Comparison of ENCODE assay signal across 8 mouse cellular contexts in the genomic region with DNA sequence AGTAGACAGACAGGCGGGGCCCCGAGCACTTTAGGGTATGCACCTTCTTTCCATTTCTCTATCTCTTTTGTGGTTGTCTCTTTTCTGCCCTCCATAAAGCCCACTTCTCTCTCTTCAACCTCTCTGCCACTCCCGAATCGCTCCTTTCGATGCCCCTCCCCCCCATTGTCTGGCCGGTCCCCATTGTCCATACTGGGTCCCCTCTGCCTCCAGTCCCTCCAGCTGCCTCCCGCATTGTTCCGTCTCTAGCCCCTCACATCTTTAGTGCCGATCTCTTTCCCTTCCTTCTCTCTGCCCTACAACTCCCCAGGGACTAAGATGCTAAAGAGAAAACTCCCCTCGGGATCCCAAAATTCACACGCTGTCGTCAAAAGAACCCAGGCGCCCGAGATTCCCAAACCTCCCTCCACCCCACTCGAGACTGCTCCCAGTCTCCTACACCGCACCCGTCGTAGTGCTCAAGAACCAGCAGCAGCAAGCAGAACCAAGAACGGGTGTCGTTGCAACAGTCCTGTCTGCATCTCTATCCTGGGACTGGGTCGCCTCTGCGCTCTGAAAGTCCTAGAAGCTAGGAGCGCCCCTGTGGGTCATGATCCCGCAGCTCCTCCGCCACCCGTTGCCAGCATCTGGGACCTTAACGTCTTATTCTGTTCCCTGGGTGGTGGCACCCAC. TPM values are rescaled to one million over a fixed set of nuclear protein-coding genes. Genes with fewer than 3 reads are reported as not detected.
DNase-seq lines count a peak whose midpoint lies in the region; ATAC-seq lines count a peak whose summit lies in the region.

No protein-coding gene starts in this region.

- H3K27ac ChIP-seq in kidney, embryonic 15.5 days, result 0 out of 2 replicates have a peak overlapping the region, but pooled peaks have one; percentile 20
- H3K27ac ChIP-seq in embryonic facial prominence, embryonic 13.5 days, result peak overlapping the region; percentile 55; the same call in 1 of the 2 replicates
- H3K27ac ChIP-seq in intestine, embryonic 14.5 days (ENCODE audit: low read depth), result no peak overlapping the region

- no peak for DNase-seq in kidney, adult 18-20 months
- DNase-seq in intestine, embryonic 14.5 days (ENCODE audit: low spot score), result no peak
- DNase-seq in neural tube, embryonic 10.5 days (ENCODE audit: extremely low spot score, low spot score), result peak; percentile 55
- DNase-seq in cerebellum, adult 8-10 months, result no peak
- DNase-seq in spleen, postnatal 4 days (ENCODE audit: low spot score in 2 of 2), result no peak

- H3K4me2 ChIP-seq in kidney, embryonic 15.5 days, result peak overlapping the region; percentile 85
- peak overlapping the region; percentile 86 for H3K4me2 ChIP-seq in embryonic facial prominence, embryonic 13.5 days
- H3K4me2 ChIP-seq in intestine, embryonic 14.5 days (ENCODE audit: low read length), result peak overlapping the region; percentile 69

- under 1% methylated on average over 27 of the region's 27 CpGs for WGBS in kidney, embryonic 15.5 days
- 1% methylated on average over 27 of the region's 27 CpGs for WGBS in embryonic facial prominence, embryonic 13.5 days
- WGBS in intestine, embryonic 14.5 days, result 1% methylated on average over 27 of the region's 27 CpGs

- H3K36me3 ChIP-seq in kidney, embryonic 15.5 days, result no peaks in the 10 kb centered on the region
- no peaks in the 10 kb centered on the region for H3K36me3 ChIP-seq in embryonic facial prominence, embryonic 13.5 days
- H3K36me3 ChIP-seq in intestine, embryonic 14.5 days (ENCODE audit: control insufficient read depth, insufficient read depth, low read length), result no peaks in the 10 kb centered on the region

- H3K27me3 ChIP-seq in kidney, embryonic 15.5 days, result peaks cover 84% of the 10 kb centered on the region
- H3K27me3 ChIP-seq in embryonic facial prominence, embryonic 13.5 days, result peaks cover 80% of the 10 kb centered on the region
- peaks cover 72% of the 10 kb centered on the region for H3K27me3 ChIP-seq in intestine, embryonic 14.5 days (replicated peaks; ENCODE audit: control insufficient read depth, insufficient read depth, low read length)

- H3K4me1 ChIP-seq in kidney, embryonic 15.5 days, result peaks cover 59% of the 10 kb centered on the region
- peaks cover 53% of the 10 kb centered on the region for H3K4me1 ChIP-seq in embryonic facial prominence, embryonic 13.5 days
- peaks cover 25% of the 10 kb centered on the region for H3K4me1 ChIP-seq in intestine, embryonic 14.5 days (replicated peaks; ENCODE audit: control insufficient read depth, insufficient read depth, low read length)

- peak overlapping the region; percentile 52 for H3K4me3 ChIP-seq in kidney, embryonic 15.5 days (replicated peaks)
- peak overlapping the region; percentile 57 for H3K4me3 ChIP-seq in embryonic facial prominence, embryonic 13.5 days
- peak overlapping the region; percentile 43 for H3K4me3 ChIP-seq in intestine, embryonic 14.5 days (ENCODE audit: low read depth, low read length)

- no peak for ATAC-seq in kidney, embryonic 15.5 days (replicated peaks; ENCODE audit: low FRiP score)
- ATAC-seq in embryonic facial prominence, embryonic 13.5 days (ENCODE audit: insufficient number of reproducible peaks, insufficient read depth, low FRiP score, low TSS enrichment, low read depth), result no peak
- ATAC-seq in intestine, embryonic 14.5 days (replicated peaks; ENCODE audit: low FRiP score, low TSS enrichment, low read depth), result no peak
- ATAC-seq in monocyte, adult 5-6 weeks (replicated peaks; ENCODE audit: insufficient number of reproducible peaks, low FRiP score, low TSS enrichment, poor library complexity, severe bottlenecking), result no peak

- H3K9ac ChIP-seq in kidney, embryonic 15.5 days, result peak overlapping the region; percentile 49
- H3K9ac ChIP-seq in embryonic facial prominence, embryonic 13.5 days, result peak overlapping the region; percentile 77
- H3K9ac ChIP-seq in intestine, embryonic 14.5 days (ENCODE audit: low read length), result peak overlapping the region; percentile 41

- no peaks in the 10 kb centered on the region for H3K9me3 ChIP-seq in kidney, embryonic 15.5 days (replicated peaks)
- no peaks in the 10 kb centered on the region for H3K9me3 ChIP-seq in embryonic facial prominence, embryonic 13.5 days
- H3K9me3 ChIP-seq in intestine, embryonic 14.5 days (ENCODE audit: control insufficient read depth, low read length), result no peaks in the 10 kb centered on the region

RNA-seq across cellular contexts. Expression of gene Ngfr, which starts 0.6 kb away (rescaled TPM):
- 25.8 and 28.7 TPM in 2 replicates for polyA plus RNA-seq in kidney, embryonic 15.5 days (2015; fragmentation: Nextera tagmentation; extraction: Ambion mirVana)
- polyA plus RNA-seq in embryonic facial prominence, embryonic 13.5 days (2015; fragmentation: Nextera tagmentation; extraction: Ambion mirVana), result 25.4 and 27.2 TPM in 2 replicates
- 15.3 and 17.6 TPM in 2 replicates for polyA plus RNA-seq in intestine, embryonic 14.5 days (2014; fragmentation: Nextera tagmentation; extraction: Ambion mirVana)
- 0.21 to 1.3 TPM (median 0.58 TPM) in 3 replicates for total RNA-seq in monocyte, adult 5-6 weeks (2017)
